24 mouse cellular contexts compared by ENCODE assay signal in genomic region chr5:73186912-73187311, GRCm38 (mm10).
DNase-seq lines count a peak whose midpoint lies in the region; ATAC-seq and TF ChIP-seq lines count a peak whose summit lies in the region.
"Had no signal": no experiment of that assay in that cellular context is flagged by ENCODE, and none has a peak within 500 bp of the region (broad histone marks: within the 10 kb centered on the region; RNA-seq: fewer than 3 reads in every experiment).

No protein-coding gene starts in this region.

- no peak for TF ChIP-seq POLR2A in lung, adult 2 months (IDR thresholded peaks at IDR 0.05; ENCODE audit: borderline replicate concordance, extremely low read depth, low read depth, low read length)

- no peaks in the 10 kb centered on the region for H3K36me3 ChIP-seq in lung, postnatal 0 days (ENCODE audit: insufficient read depth, low read length)
- H3K36me3 ChIP-seq: forebrain, embryonic 15.5 days; midbrain, embryonic 10.5 days; midbrain, embryonic 15.5 days; neural tube, embryonic 15.5 days had no signal

- H3K9ac ChIP-seq in lung, postnatal 0 days (replicated peaks; ENCODE audit: low read depth), result no peak overlapping the region
- H3K9ac ChIP-seq: forebrain, embryonic 15.5 days; lung, embryonic 14.5 days; midbrain, embryonic 15.5 days; neural tube, embryonic 15.5 days; stomach, embryonic 15.5 days had no signal

- peak; percentile 53 for ATAC-seq in lung, postnatal 0 days
- ATAC-seq: activated CD4-positive, CD25-positive, alpha-beta regulatory T cell, adult 4 months; forebrain, embryonic 15.5 days; hindbrain, embryonic 16.5 days; midbrain, embryonic 15.5 days had no signal

- TF ChIP-seq EP300 in lung, postnatal 0 days (IDR thresholded peaks at IDR 0.05), result peak; percentile 23; the same call in 1 of the 2 replicates

- H3K9me3 ChIP-seq in lung, postnatal 0 days (ENCODE audit: low read length), result no peaks in the 10 kb centered on the region
- H3K9me3 ChIP-seq: forebrain, embryonic 15.5 days; midbrain, embryonic 10.5 days; midbrain, embryonic 15.5 days; neural tube, embryonic 15.5 days; stomach, embryonic 15.5 days had no signal

- TF ChIP-seq CTCF in lung, postnatal 0 days (IDR thresholded peaks at IDR 0.05), result no peak
- no peak for TF ChIP-seq CTCF in lung, adult 2 months (IDR thresholded peaks at IDR 0.05; ENCODE audit: insufficient read depth, low read length)

- H3K4me3 ChIP-seq in lung, postnatal 0 days (ENCODE audit: low read depth, low read length), result no peak overlapping the region
- H3K4me3 ChIP-seq in lung, adult 2 months (replicated peaks; ENCODE audit: extremely low read depth, low read depth, low read length), result no peak overlapping the region
- H3K4me3 ChIP-seq: forebrain, embryonic 15.5 days; heart, adult 2 months; midbrain, embryonic 10.5 days; midbrain, embryonic 15.5 days; neural tube, embryonic 15.5 days; stomach, embryonic 15.5 days had no signal

- peak; percentile 36 for DNase-seq in kidney, postnatal 10 days
- DNase-seq in kidney, postnatal 14 days, result no peak
- peak; percentile 40 for DNase-seq in lung, postnatal 0 days (ENCODE audit: low spot score)
- no peak for DNase-seq in lung, adult 2 months
- DNase-seq in fat pad, adult 2 months (ENCODE audit: extremely low read depth, low read depth, low spot score), result peak; percentile 39
- no peak for DNase-seq in spleen, adult 18-20 months
- DNase-seq: adrenal gland, postnatal 10 days; cerebellum, adult 11 months; cerebellum, adult 9-10 months; cerebellum, postnatal 36 days; gastrocnemius, postnatal 25 days; heart, adult 2 months; heart, postnatal 14 days; retina, postnatal 1 day; right cerebral cortex, postnatal 14 days had no signal

- H3K4me2 ChIP-seq in lung, postnatal 0 days (replicated peaks; ENCODE audit: low read depth, low read length), result no peak overlapping the region
- H3K4me2 ChIP-seq: forebrain, embryonic 15.5 days; lung, embryonic 14.5 days; midbrain, embryonic 15.5 days; neural tube, embryonic 15.5 days; stomach, embryonic 15.5 days had no signal

- no peak overlapping the region for H3K27ac ChIP-seq in lung, postnatal 0 days (ENCODE audit: low read length)
- H3K27ac ChIP-seq: forebrain, embryonic 15.5 days; heart, adult 2 months; midbrain, embryonic 10.5 days; midbrain, embryonic 15.5 days; neural tube, embryonic 15.5 days; stomach, embryonic 15.5 days had no signal

- no peaks in the 10 kb centered on the region for H3K27me3 ChIP-seq in lung, postnatal 0 days (replicated peaks; ENCODE audit: insufficient read depth, low read length)
- H3K27me3 ChIP-seq: CH12.LX; forebrain, embryonic 15.5 days; midbrain, embryonic 15.5 days; neural tube, embryonic 15.5 days; stomach, embryonic 15.5 days had no signal

- H3K4me1 ChIP-seq in lung, postnatal 0 days (ENCODE audit: insufficient read depth, low read depth, low read length), result peaks cover 5% of the 10 kb centered on the region; the same call in 1 of the 2 replicates
- H3K4me1 ChIP-seq in lung, adult 2 months (ENCODE audit: control insufficient read depth, insufficient read depth, low read length), result peaks cover 10% of the 10 kb centered on the region
- H3K4me1 ChIP-seq: forebrain, embryonic 15.5 days; neural tube, embryonic 15.5 days had no signal

- WGBS in lung, postnatal 0 days, result 42% methylated on average over 5 of the region's 5 CpGs
- 47% methylated on average over 5 of the region's 5 CpGs for WGBS in lung, adult 2 months

Comparison
In these comparisons a context has a peak if more than half of its experiments do, and no peak if none do; other contexts are left out.
1. DNase-seq: peak in kidney, postnatal 10 days (single experiment), lung, postnatal 0 days (single experiment) and fat pad, adult 2 months (single experiment); none in kidney, postnatal 14 days (single experiment), lung, adult 2 months (single experiment) and spleen, adult 18-20 months (0 of 2).